Mouse (Mus musculus) retina, adult 2 months (tissue): ENCODE results near the gene Ugdh.
"Not testable (repeated sequence)": the region's sequence is repeated elsewhere in the genome, so short reads cannot be mapped to it uniquely, and the experiment has no call there.

ENCODE experiments used
- DNase-seq: peaks from one replicate; pipeline ENCODE4 v3.0.0-alpha.2; 2012; ENCODE audit warnings: low read depth, low spot score

Gene Ugdh

GRCm38 (mm10) chr5:65435806-65436561, at the start of gene Ugdh:
TSS of gene Ugdh (minus strand) at chr5:65435949.
- peak; percentile 81 for DNase-seq

DNA sequence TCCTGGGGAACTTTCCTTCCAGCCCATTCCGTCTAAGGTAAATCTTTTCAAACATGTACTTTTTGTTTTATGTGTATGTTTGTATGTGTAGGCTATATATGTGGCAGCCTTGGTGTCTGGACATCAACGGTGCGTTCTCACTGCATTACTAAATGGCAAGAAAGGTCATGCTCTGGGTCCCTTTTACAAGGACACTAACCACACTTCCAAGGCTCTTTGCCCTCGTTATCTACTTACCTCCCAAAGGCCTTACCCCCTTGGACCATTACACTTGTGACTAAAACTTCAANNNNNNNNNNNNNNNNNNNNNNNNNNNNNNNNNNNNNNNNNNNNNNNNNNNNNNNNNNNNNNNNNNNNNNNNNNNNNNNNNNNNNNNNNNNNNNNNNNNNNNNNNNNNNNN, 47.2 kb upstream of the Ugdh start:
- DNase-seq: no peak

DNA sequence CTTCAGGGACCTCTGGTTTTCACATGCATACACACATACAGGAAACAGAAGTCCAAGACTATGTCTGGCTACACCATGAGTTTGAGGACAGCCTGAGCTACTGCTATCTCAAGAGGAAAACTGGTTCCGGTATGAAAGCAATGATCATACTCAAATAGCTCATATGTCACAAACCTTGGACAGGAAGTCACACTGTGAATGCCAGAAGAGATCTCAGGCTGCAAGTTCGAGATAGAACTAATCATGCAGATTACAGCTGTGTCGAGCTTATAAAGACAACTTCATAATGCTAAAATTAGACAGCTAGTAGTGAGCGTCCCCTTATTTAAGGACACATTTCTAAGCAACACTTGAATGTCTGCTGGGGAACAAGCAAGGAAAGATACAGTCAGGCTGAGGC, 44.8 kb upstream of the Ugdh start:
- no peak for DNase-seq

- no peak for DNase-seq
These were observed 44.1 kb upstream of the Ugdh start for GRCm38 (mm10) chr5:65479681-65480445.

DNA sequence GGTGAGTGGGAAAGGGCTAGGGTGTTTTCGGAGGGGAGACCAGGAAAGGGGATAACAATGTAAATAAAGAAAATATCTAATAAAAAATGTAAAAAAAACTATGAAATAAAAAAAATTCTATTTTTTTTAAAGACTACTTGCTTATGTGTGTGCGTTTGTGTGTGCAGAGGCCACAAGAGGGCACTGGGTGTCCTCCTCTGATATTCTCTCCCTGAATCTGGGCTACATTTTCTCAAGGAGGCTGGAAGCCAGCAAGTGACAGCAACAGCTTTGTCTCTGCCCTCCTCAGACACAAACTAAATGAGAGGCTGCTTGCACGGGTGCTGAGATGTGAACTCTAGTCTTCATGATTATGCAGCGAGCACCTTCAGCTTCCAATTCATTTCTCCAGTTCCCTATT, 42.5 kb upstream of the Ugdh start:
- DNase-seq: no peak

DNA sequence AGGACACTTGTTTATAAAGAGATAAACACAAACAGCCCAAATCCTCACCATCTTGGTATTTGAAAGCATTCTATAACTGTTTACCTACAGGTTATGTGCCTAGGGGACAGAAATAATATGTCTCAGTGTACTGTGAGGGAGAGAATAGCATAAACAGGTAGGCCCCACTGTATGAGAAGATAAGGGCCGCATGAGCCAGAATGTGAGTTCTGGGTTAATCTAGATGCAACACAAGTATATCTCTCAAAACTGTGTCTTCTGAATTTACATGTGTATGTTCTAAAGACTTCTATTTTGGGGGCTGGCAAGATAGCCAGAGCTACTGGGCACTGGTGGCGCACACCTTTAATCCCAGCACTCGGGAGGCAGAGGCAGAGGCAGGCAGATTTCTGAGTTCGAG, 41.0 kb upstream of the Ugdh start:
- not testable (repeated sequence) for DNase-seq

- no peak for DNase-seq
These were observed 40.1 kb upstream of the Ugdh start for GRCm38 (mm10) chr5:65475806-65476205.

GRCm38 (mm10) chr5:65469766-65470165, 34.0 kb upstream of the Ugdh start:
- DNase-seq: no peak

DNA sequence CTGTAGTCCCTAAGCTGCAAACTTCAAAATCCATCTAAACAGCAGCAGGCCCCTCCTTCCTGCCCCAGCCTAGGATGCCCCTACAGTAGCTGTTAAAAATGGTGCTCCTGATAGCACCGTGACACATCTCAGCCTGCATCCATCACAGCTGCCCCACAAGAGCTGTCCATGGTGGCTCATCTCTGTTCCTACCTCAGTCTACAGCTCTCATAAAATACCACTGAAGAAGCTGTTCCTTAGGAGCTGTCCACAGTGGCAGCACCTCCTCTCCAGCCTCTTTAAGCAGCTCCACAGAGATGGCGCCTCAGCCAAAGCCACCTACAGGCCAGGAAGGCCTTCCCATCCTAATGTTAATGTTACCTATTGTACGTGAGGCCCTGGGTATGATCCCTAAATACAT, 31.2 kb upstream of the Ugdh start:
- DNase-seq: no peak

DNA sequence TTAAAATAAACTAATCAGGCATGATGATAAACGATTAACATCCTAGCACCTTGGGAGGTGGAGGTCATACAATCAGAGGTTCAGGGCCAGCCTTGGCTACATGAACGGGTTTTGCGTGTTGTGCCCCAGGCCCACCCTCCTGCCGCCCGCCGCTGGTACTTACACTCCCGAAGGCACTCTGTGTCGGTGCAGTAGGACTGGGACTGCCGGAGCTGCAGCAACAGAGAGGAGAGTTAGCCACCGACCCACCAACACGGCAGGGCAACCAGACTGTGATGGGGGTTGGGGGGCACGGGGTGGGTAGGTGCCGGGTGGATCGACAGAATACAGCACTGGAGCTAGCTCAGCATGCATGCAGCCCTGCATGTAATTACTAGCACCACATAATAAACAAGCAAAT, 24.6 kb upstream of the Ugdh start:
- DNase-seq: no peak

DNA sequence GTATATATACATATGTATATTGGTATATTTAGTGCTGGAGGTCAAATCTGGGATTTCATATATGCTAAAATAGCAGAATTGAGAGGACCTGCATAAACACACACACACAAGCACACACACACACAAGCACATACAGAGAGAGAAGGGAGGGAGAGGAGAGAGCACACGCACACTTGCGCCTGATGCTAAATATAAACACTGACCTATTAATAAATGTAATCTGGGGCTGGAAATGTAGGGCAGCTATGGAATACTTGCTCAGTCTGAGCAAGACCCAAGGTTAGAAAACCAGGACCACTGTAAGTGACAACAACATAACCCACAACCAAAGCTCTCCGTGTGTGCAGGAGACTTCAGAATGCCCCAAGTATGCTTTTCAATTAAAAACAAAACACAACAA, 23.7 kb upstream of the Ugdh start:
- peak; percentile 50 for DNase-seq

DNA sequence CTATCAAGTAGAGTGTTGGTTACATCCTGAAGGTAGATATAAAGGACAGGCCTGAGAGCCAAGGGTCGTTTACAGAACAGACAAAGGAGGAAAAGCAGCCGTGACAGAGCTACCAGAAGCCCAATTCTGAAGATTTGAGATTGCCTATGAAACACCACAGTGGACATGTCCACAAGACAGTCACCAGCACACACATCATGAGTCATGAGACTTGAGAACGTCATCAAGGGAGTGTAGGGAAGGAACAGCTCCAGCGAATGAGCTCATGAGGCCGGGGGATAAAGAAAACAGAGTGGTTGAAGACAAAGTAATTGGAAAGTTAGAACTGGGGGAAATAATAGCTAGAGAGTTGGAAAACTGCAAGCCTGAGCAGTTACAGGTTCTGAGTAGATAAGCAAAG, 22.1 kb upstream of the Ugdh start:
- DNase-seq: no peak

GRCm38 (mm10) chr5:65457086-65457827, 21.5 kb upstream of the Ugdh start:
- DNase-seq: no peak

DNA sequence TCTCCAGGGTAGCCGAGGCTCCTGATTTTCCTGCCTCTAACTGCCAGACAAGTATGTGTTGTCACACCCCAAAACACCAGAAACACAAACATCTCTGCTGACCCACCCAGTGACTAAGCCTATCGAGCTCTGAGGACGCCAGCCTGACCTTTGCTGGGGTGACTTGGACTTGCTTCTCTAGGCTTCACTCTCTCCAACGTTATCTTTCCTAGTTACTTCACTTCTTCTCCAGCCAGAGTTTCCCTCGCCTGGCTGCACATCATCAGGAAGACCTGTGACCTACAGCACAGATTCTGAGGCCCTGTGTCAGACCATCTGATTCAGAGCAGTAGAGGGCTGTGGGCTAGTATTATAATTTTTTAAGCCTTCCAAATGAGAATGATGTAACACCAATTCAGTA, 19.0 kb upstream of the Ugdh start:
- no peak for DNase-seq

DNA sequence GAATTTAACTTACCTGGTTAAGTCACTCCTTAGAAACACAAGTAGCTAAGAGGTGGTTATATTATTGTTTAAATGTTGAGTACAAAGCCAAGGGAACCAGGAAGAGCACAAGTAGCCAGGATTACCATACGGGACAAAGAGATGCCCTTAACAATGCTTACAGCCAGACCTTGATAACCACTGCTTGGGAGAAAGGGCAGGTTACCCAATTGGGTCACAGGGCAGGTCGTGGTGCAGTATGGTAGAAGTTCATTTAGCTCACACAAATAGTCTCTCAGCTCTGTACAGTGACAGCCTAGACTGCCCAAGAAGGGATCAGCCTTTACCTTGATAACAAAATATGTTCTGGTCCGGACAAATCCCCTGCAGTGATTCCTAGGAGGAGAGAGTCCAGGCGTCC, 13.2 kb upstream of the Ugdh start:
- DNase-seq: no peak

DNA sequence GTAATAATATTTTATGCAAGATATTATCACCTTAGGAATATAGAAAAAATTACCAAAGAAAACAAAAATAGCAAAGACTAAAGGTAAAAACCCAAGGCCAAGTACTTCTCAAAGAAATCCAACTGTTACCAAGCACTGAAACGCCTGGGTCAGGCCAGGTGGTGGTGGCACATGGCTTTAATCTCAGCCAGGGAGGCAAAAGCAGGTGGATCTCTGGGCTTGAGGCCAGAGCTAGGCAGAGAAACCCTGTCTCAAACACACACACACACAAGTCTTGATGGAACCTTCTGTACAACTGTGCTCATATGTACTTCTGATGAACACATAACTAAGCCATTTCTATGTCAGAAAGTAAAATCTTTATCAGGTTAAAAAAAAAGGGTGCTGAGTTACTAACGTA, 12.1 kb upstream of the Ugdh start:
- no peak for DNase-seq

- DNase-seq: no peak
These were observed 11.0 kb upstream of the Ugdh start for GRCm38 (mm10) chr5:65446756-65447155.

DNA sequence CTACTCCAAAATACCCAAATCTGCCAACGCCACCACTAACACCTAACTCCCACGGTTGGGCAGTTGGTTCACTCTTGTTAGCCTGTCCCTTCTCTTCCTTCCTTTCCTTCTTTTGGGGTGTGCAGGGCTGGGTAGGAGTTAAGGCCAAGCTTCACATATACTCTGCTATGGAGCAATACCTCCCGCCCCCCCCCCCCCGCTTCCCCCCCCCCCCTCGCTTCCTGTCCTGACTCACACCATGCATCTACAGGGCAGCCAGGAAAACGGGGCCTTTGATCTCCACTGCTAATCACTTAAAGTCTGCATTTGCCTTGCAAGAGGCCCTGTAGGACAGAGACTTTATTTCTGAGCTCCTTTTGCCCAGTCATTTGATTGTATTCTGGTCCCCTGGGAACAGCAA, 9.2 kb upstream of the Ugdh start:
- no peak for DNase-seq

DNA sequence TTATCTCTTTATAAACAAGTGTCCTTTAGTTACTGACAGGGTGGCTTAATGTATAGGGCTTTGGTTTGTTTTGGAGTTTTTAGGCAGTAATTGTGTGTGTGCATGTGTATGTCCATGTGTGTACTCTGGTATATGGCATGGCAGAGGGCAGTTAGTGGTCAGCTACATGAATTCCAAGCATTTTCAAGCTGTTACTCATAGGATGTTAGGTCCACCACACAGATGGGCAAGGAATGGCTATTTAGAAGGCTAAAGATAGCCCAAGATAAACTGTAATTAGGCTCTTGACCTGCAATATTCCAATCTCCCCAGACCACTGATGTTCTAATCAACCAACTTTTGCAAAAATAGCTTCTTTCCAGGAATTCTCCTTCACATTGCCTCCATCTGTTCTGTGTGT, 2.3 kb upstream of the Ugdh start:
- no peak for DNase-seq

- DNase-seq: no peak
These were observed 365 bp downstream of the Ugdh start for GRCm38 (mm10) chr5:65435363-65435805.

GRCm38 (mm10) chr5:65434471-65435362, 1.0 kb downstream of the Ugdh start:
- DNase-seq: no peak
